Mouse (Mus musculus): ENCODE results near the gene Hoxa6.

GRCm38 (mm10) chr6:52182030-52182429 lies 26.5 kb downstream of the Hoxa6 start:
- TF ChIP-seq POLR2A (IDR thresholded peaks at IDR 0.05; ENCODE audit: extremely low read depth, insufficient read depth, low read length) (no peak), CTCF (IDR thresholded peaks at IDR 0.05; ENCODE audit: low read depth, low read length) (no peak)
